Mouse (Mus musculus): Measurements from ENCODE around the gene Olfr1012. TPM values are rescaled to one million over a fixed set of nuclear protein-coding genes. Genes with fewer than 3 reads are reported as not detected.
"Not testable (repeated sequence)": the region's sequence is repeated elsewhere in the genome, so short reads cannot be mapped to it uniquely, and the experiment has no call there.

Olfr1012 gene
- polyA plus RNA-seq (2012; ENCODE audit: insufficient read depth, insufficient read length, missing spikeins), result not detected in 2 replicates

- no peaks in the 10 kb centered on the region for H3K4me1 ChIP-seq (ENCODE audit: control insufficient read depth, insufficient read depth, insufficient read length, low read length)
- H3K4me3 ChIP-seq (ENCODE audit: insufficient read depth, low read depth, low read length), result no peak within 1 kb of the TSS
- H3K27ac ChIP-seq (replicated peaks; ENCODE audit: low read depth, low read length), result no peak within 1 kb of the TSS
Observed at GRCm38 (mm10) chr2:85762666-85763065, at the start of gene Olfr1012. Gene Olfr1012, minus strand, starts transcription at chr2:85762766.

- Histone ChIP-seq H3K27ac (replicated peaks; ENCODE audit: low read depth, low read length) (no peak overlapping the region), H3K4me1 (ENCODE audit: control insufficient read depth, insufficient read depth, insufficient read length, low read length) (no peaks in the 10 kb centered on the region), H3K4me3 (ENCODE audit: insufficient read depth, low read depth, low read length) (no peak overlapping the region)
Observed at GRCm38 (mm10) chr2:85804501-85804900, 41.9 kb upstream of the Olfr1012 start.

GRCm38 (mm10) chr2:85802444-85802843 lies 39.9 kb upstream of the Olfr1012 start, which contains the start of gene Olfr1016:
Gene Olfr1016, minus strand, starts transcription at chr2:85802544.
- H3K4me3 ChIP-seq (ENCODE audit: insufficient read depth, low read depth, low read length), result no peak within 1 kb of the TSS
- H3K4me1 ChIP-seq (ENCODE audit: control insufficient read depth, insufficient read depth, insufficient read length, low read length), result no peaks in the 10 kb centered on the region
- H3K27ac ChIP-seq (replicated peaks; ENCODE audit: low read depth, low read length), result no peak within 1 kb of the TSS

GRCm38 (mm10) chr2:85792331-85792730 lies 29.8 kb upstream of the Olfr1012 start:
- Histone ChIP-seq H3K4me3 (ENCODE audit: insufficient read depth, low read depth, low read length) (no peak overlapping the region), H3K4me1 (ENCODE audit: control insufficient read depth, insufficient read depth, insufficient read length, low read length) (no peaks in the 10 kb centered on the region), H3K27ac (replicated peaks; ENCODE audit: low read depth, low read length) (no peak overlapping the region)

GRCm38 (mm10) chr2:85781717-85782116 lies 19.2 kb upstream of the Olfr1012 start, which contains the start of gene Olfr1015:
Gene Olfr1015, plus strand, starts transcription at chr2:85782017.
- H3K27ac ChIP-seq (replicated peaks; ENCODE audit: low read depth, low read length), result no peak within 1 kb of the TSS

GRCm38 (mm10) chr2:85772413-85772812 lies 9.8 kb upstream of the Olfr1012 start, which contains the start of gene Olfr1014:
Gene Olfr1014, plus strand, starts transcription at chr2:85772713.
- no peaks in the 10 kb centered on the region for H3K4me1 ChIP-seq (ENCODE audit: control insufficient read depth, insufficient read depth, insufficient read length, low read length)
- H3K27ac ChIP-seq (replicated peaks; ENCODE audit: low read depth, low read length), result no peak within 1 kb of the TSS
- no peak within 1 kb of the TSS for H3K4me3 ChIP-seq (ENCODE audit: insufficient read depth, low read depth, low read length)

More at GRCm38 (mm10) chr2:85781717-85782116, 19.2 kb upstream of the Olfr1012 start, which contains the start of gene Olfr1015:
- H3K4me3 ChIP-seq (ENCODE audit: insufficient read depth, low read depth, low read length), result no peak within 1 kb of the TSS
- H3K4me1 ChIP-seq (ENCODE audit: control insufficient read depth, insufficient read depth, insufficient read length, low read length), result no peaks in the 10 kb centered on the region

GRCm38 (mm10) chr2:85766798-85767197 lies 4.2 kb upstream of the Olfr1012 start, which contains the start of gene Olfr1013:
Gene Olfr1013, plus strand, starts transcription at chr2:85767098.
- H3K27ac ChIP-seq (replicated peaks; ENCODE audit: low read depth, low read length), result no peak within 1 kb of the TSS
- no peaks in the 10 kb centered on the region for H3K4me1 ChIP-seq (ENCODE audit: control insufficient read depth, insufficient read depth, insufficient read length, low read length)

GRCm38 (mm10) chr2:85753822-85754221 lies 8.7 kb downstream of the Olfr1012 start:
- Histone ChIP-seq H3K4me1 (ENCODE audit: control insufficient read depth, insufficient read depth, insufficient read length, low read length) (no peaks in the 10 kb centered on the region), H3K4me3 (ENCODE audit: insufficient read depth, low read depth, low read length) (no peak overlapping the region), H3K27ac (replicated peaks; ENCODE audit: low read depth, low read length) (no peak overlapping the region)

More at GRCm38 (mm10) chr2:85766798-85767197, 4.2 kb upstream of the Olfr1012 start, which contains the start of gene Olfr1013:
- no peak within 1 kb of the TSS for H3K4me3 ChIP-seq (ENCODE audit: insufficient read depth, low read depth, low read length)

- H3K4me1 ChIP-seq (ENCODE audit: control insufficient read depth, insufficient read depth, insufficient read length, low read length), result no peaks in the 10 kb centered on the region
- no peak overlapping the region for H3K4me3 ChIP-seq (ENCODE audit: insufficient read depth, low read depth, low read length)
- H3K27ac ChIP-seq (replicated peaks; ENCODE audit: low read depth, low read length), result no peak overlapping the region
Observed at GRCm38 (mm10) chr2:85725793-85726192, 36.8 kb downstream of the Olfr1012 start.

- Histone ChIP-seq H3K4me3 (ENCODE audit: insufficient read depth, low read depth, low read length) (no peak within 1 kb of the TSS), H3K27ac (replicated peaks; ENCODE audit: low read depth, low read length) (no peak within 1 kb of the TSS), H3K4me1 (ENCODE audit: control insufficient read depth, insufficient read depth, insufficient read length, low read length) (no peaks in the 10 kb centered on the region)
Observed at GRCm38 (mm10) chr2:85715119-85715518, 47.4 kb downstream of the Olfr1012 start, which contains the start of gene Olfr1009. Gene Olfr1009, plus strand, starts transcription at chr2:85715419.

- no peaks in the 10 kb centered on the region for H3K4me1 ChIP-seq (ENCODE audit: control insufficient read depth, insufficient read depth, insufficient read length, low read length)
- no peak overlapping the region for H3K27ac ChIP-seq (replicated peaks; ENCODE audit: low read depth, low read length)
- no peak overlapping the region for H3K4me3 ChIP-seq (ENCODE audit: insufficient read depth, low read depth, low read length)
Observed at GRCm38 (mm10) chr2:85711159-85711558, 51.4 kb downstream of the Olfr1012 start.

GRCm38 (mm10) chr2:85710680-85711079 lies 51.9 kb downstream of the Olfr1012 start:
- not testable (repeated sequence) for H3K4me1 ChIP-seq (ENCODE audit: control insufficient read depth, insufficient read depth, insufficient read length, low read length); H3K4me3 ChIP-seq (ENCODE audit: insufficient read depth, low read depth, low read length); H3K27ac ChIP-seq (replicated peaks; ENCODE audit: low read depth, low read length)

Other genes with a start within 250 kb of the Olfr1012 start
- gene 4833423E24Rik, start 243.7 kb downstream of the Olfr1012 start, polyA plus RNA-seq (2012; ENCODE audit: insufficient read depth, insufficient read length, missing spikeins), result not detected in 2 replicates
- gene Olfr996, start 183.6 kb downstream of the Olfr1012 start, polyA plus RNA-seq (2012; ENCODE audit: insufficient read depth, insufficient read length, missing spikeins), result not detected in 2 replicates
- not detected in 2 replicates for gene Olfr998, start 173.8 kb downstream of the Olfr1012 start, polyA plus RNA-seq (2012; ENCODE audit: insufficient read depth, insufficient read length, missing spikeins)
- gene Olfr1000, start 150.9 kb downstream of the Olfr1012 start, polyA plus RNA-seq (2012; ENCODE audit: insufficient read depth, insufficient read length, missing spikeins), result not detected in 2 replicates
- not detected in 2 replicates for gene Olfr1002, start 112.1 kb downstream of the Olfr1012 start, polyA plus RNA-seq (2012; ENCODE audit: insufficient read depth, insufficient read length, missing spikeins)
- not detected in 2 replicates for gene Olfr154, start 98.3 kb downstream of the Olfr1012 start, polyA plus RNA-seq (2012; ENCODE audit: insufficient read depth, insufficient read length, missing spikeins)
- not detected in 2 replicates for gene Olfr1006, start 84.0 kb downstream of the Olfr1012 start, polyA plus RNA-seq (2012; ENCODE audit: insufficient read depth, insufficient read length, missing spikeins)
- not detected in 2 replicates for gene Olfr1008, start 73.3 kb downstream of the Olfr1012 start, polyA plus RNA-seq (2012; ENCODE audit: insufficient read depth, insufficient read length, missing spikeins)
- not detected in 2 replicates for gene Olfr1009, start 47.3 kb downstream of the Olfr1012 start, polyA plus RNA-seq (2012; ENCODE audit: insufficient read depth, insufficient read length, missing spikeins)
- gene Olfr1013, start 4.3 kb upstream of the Olfr1012 start, polyA plus RNA-seq (2012; ENCODE audit: insufficient read depth, insufficient read length, missing spikeins), result not detected in 2 replicates
- not detected in 2 replicates for gene Olfr1014, start 9.9 kb upstream of the Olfr1012 start, polyA plus RNA-seq (2012; ENCODE audit: insufficient read depth, insufficient read length, missing spikeins)
- not detected in 2 replicates for gene Olfr1015, start 19.3 kb upstream of the Olfr1012 start, polyA plus RNA-seq (2012; ENCODE audit: insufficient read depth, insufficient read length, missing spikeins)
- gene Olfr1016, start 39.8 kb upstream of the Olfr1012 start, polyA plus RNA-seq (2012; ENCODE audit: insufficient read depth, insufficient read length, missing spikeins), result not detected in 2 replicates
- gene Olfr1018, start 55.7 kb upstream of the Olfr1012 start, polyA plus RNA-seq (2012; ENCODE audit: insufficient read depth, insufficient read length, missing spikeins), result not detected in 2 replicates
- gene Olfr1019, start 82.7 kb upstream of the Olfr1012 start, polyA plus RNA-seq (2012; ENCODE audit: insufficient read depth, insufficient read length, missing spikeins), result not detected in 2 replicates
- not detected in 2 replicates for gene Olfr1020, start 84.3 kb upstream of the Olfr1012 start, polyA plus RNA-seq (2012; ENCODE audit: insufficient read depth, insufficient read length, missing spikeins)
- not detected in 2 replicates for gene Olfr1022, start 105.8 kb upstream of the Olfr1012 start, polyA plus RNA-seq (2012; ENCODE audit: insufficient read depth, insufficient read length, missing spikeins)
- gene Olfr1023, start 122.9 kb upstream of the Olfr1012 start, polyA plus RNA-seq (2012; ENCODE audit: insufficient read depth, insufficient read length, missing spikeins), result not detected in 2 replicates
- gene Olfr1024, start 142.3 kb upstream of the Olfr1012 start, polyA plus RNA-seq (2012; ENCODE audit: insufficient read depth, insufficient read length, missing spikeins), result not detected in 2 replicates
- gene Olfr1025-ps1, start 152.4 kb upstream of the Olfr1012 start, polyA plus RNA-seq (2012; ENCODE audit: insufficient read depth, insufficient read length, missing spikeins), result not detected in 2 replicates
- gene Olfr1026, start 158.8 kb upstream of the Olfr1012 start, polyA plus RNA-seq (2012; ENCODE audit: insufficient read depth, insufficient read length, missing spikeins), result not detected in 2 replicates
- gene Olfr1028, start 187.7 kb upstream of the Olfr1012 start, polyA plus RNA-seq (2012; ENCODE audit: insufficient read depth, insufficient read length, missing spikeins), result not detected in 2 replicates
- gene Olfr1029, start 211.1 kb upstream of the Olfr1012 start, polyA plus RNA-seq (2012; ENCODE audit: insufficient read depth, insufficient read length, missing spikeins), result not detected in 2 replicates
- gene Olfr1030, start 216.5 kb upstream of the Olfr1012 start, polyA plus RNA-seq (2012; ENCODE audit: insufficient read depth, insufficient read length, missing spikeins), result not detected in 2 replicates
- not detected in 2 replicates for gene Olfr1031, start 227.5 kb upstream of the Olfr1012 start, polyA plus RNA-seq (2012; ENCODE audit: insufficient read depth, insufficient read length, missing spikeins)
- gene Olfr1032, start 242.8 kb upstream of the Olfr1012 start, polyA plus RNA-seq (2012; ENCODE audit: insufficient read depth, insufficient read length, missing spikeins), result not detected in 2 replicates

Data from brown adipose tissue, adult 24 weeks (tissue).